Mouse (Mus musculus): Measurements from ENCODE around the gene Tas2r144. TPM values are rescaled to one million over a fixed set of nuclear protein-coding genes. Genes with fewer than 3 reads are reported as not detected.

Tas2r144 gene
- polyA plus RNA-seq, 1 experiment from 2014 or later, result not detected

Other genes starting within 250 kb of the Tas2r144 start
- gene Sval3, start 247.2 kb upstream of the Tas2r144 start, polyA plus RNA-seq (2015; fragmentation: Nextera tagmentation; extraction: Ambion mirVana), result not detected in 2 replicates
- gene Sva, start 176.9 kb upstream of the Tas2r144 start, polyA plus RNA-seq (2015; fragmentation: Nextera tagmentation; extraction: Ambion mirVana), result not detected in 2 replicates
- not detected in 2 replicates for gene Tas2r139, start 74.4 kb upstream of the Tas2r144 start, polyA plus RNA-seq (2015; fragmentation: Nextera tagmentation; extraction: Ambion mirVana)
- 13.7 and 14.4 TPM in 2 replicates for gene Gstk1, start 30.6 kb downstream of the Tas2r144 start, polyA plus RNA-seq (2015; fragmentation: Nextera tagmentation; extraction: Ambion mirVana)
- gene Tmem139, start 46.6 kb downstream of the Tas2r144 start, polyA plus RNA-seq (2015; fragmentation: Nextera tagmentation; extraction: Ambion mirVana), result 0.13 and 0.68 TPM in 2 replicates
- 27.1 and 35.9 TPM in 2 replicates for gene Casp2, start 49.7 kb downstream of the Tas2r144 start, polyA plus RNA-seq (2015; fragmentation: Nextera tagmentation; extraction: Ambion mirVana)
- gene Clcn1, start 71.4 kb downstream of the Tas2r144 start, polyA plus RNA-seq (2015; fragmentation: Nextera tagmentation; extraction: Ambion mirVana), result 1.1 and 1.2 TPM in 2 replicates
- 6.9 and 8.2 TPM in 2 replicates for gene Fam131b, start 109.3 kb downstream of the Tas2r144 start, polyA plus RNA-seq (2015; fragmentation: Nextera tagmentation; extraction: Ambion mirVana)
- 60.0 and 72.5 TPM in 2 replicates for gene Zyx, start 134.3 kb downstream of the Tas2r144 start, polyA plus RNA-seq (2015; fragmentation: Nextera tagmentation; extraction: Ambion mirVana)
- gene Epha1, start 157.9 kb downstream of the Tas2r144 start, polyA plus RNA-seq (2015; fragmentation: Nextera tagmentation; extraction: Ambion mirVana), result 0.24 and 1.9 TPM in 2 replicates
- not detected in 2 replicates for gene Tas2r143, start 184.9 kb downstream of the Tas2r144 start, polyA plus RNA-seq (2015; fragmentation: Nextera tagmentation; extraction: Ambion mirVana)
- not detected in 2 replicates for gene Tas2r135, start 190.1 kb downstream of the Tas2r144 start, polyA plus RNA-seq (2015; fragmentation: Nextera tagmentation; extraction: Ambion mirVana)
- gene Tas2r126, start 219.2 kb downstream of the Tas2r144 start, polyA plus RNA-seq (2015; fragmentation: Nextera tagmentation; extraction: Ambion mirVana), result 0.20 TPM in 1 of 2 replicates, not detected in the other
- not detected in 2 replicates for gene Olfr458, start 249.9 kb downstream of the Tas2r144 start, polyA plus RNA-seq (2015; fragmentation: Nextera tagmentation; extraction: Ambion mirVana)

Data from neural tube, embryonic 15.5 days (tissue).